10 mouse cellular contexts compared by ENCODE assay signal in the genomic region with DNA sequence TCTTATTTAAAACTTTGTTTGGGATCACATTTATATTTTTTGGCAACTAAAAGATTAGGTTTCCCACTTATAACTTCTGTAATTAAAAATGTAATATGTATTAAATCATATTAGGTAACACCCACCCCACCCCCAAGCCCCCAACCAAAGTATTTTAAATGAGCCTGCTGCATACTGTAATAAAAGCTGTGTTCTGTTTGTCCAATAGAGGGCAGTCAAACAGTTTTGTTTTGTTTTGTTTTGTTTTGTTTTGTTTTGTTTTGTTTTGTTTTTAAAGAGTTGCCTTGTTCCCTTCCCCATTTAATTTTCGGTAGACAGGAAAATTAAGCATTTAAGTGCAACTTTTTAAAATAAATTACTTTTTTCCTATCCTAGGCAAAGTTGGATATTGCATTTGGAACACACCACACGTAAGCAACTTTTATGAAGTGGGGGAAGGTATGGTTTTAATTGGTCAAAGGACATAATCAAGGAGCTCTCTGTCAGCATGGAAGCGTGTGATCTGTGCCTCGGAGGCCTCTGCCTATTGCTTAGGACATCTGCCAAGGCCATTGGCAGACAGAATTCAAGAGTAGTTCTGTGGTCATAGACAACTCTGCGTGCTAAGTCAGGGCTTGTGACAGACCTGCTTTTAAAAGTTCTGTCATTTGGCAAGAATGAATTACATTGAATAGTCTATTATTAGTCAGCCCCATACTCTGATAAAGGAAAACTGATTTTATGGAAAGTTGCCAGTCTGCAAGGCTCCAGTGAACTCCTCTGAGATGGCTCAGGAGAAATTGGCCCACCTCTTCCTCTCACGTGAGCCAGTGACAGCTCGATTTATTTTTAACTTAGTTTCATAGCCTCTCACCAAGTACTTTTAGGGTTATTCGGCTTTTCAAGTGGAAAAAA. TPM values are rescaled to one million over a fixed set of nuclear protein-coding genes. Genes with fewer than 3 reads are reported as not detected.
DNase-seq lines count a peak whose midpoint lies in the region; ATAC-seq and TF ChIP-seq lines count a peak whose summit lies in the region.
"Had no signal": no experiment of that assay in that cellular context is flagged by ENCODE, and none has a peak within 500 bp of the region (broad histone marks: within the 10 kb centered on the region; RNA-seq: fewer than 3 reads in every experiment).

No protein-coding gene starts in this region.

- H3K27ac ChIP-seq in midbrain, postnatal 0 days (ENCODE audit: low read depth, low read length): no peak overlapping the region
- H3K27ac ChIP-seq in midbrain, embryonic 13.5 days: no peak overlapping the region
- no peak overlapping the region for H3K27ac ChIP-seq in stomach, postnatal 0 days (replicated peaks)
- H3K27ac ChIP-seq: hindbrain, embryonic 10.5 days; liver, embryonic 15.5 days had no signal

- no peaks in the 10 kb centered on the region for H3K27me3 ChIP-seq in midbrain, postnatal 0 days (ENCODE audit: insufficient read depth, low read length)
- H3K27me3 ChIP-seq in midbrain, embryonic 13.5 days: no peaks in the 10 kb centered on the region
- H3K27me3 ChIP-seq in stomach, postnatal 0 days (ENCODE audit: control insufficient read depth, insufficient read depth, low read length): no peaks in the 10 kb centered on the region
- H3K27me3 ChIP-seq: liver, embryonic 15.5 days had no signal

- H3K4me1 ChIP-seq in midbrain, postnatal 0 days (ENCODE audit: insufficient read depth, low read length): no peaks in the 10 kb centered on the region
- H3K4me1 ChIP-seq in midbrain, embryonic 13.5 days (replicated peaks): no peaks in the 10 kb centered on the region
- H3K4me1 ChIP-seq in stomach, postnatal 0 days (replicated peaks; ENCODE audit: control insufficient read depth, insufficient read depth): no peaks in the 10 kb centered on the region
- H3K4me1 ChIP-seq: hindbrain, embryonic 10.5 days; liver, embryonic 15.5 days had no signal

- H3K36me3 ChIP-seq in midbrain, postnatal 0 days (ENCODE audit: insufficient read depth, low read length): peaks cover 34% of the 10 kb centered on the region
- peaks cover 75% of the 10 kb centered on the region for H3K36me3 ChIP-seq in midbrain, embryonic 13.5 days
- H3K36me3 ChIP-seq in stomach, postnatal 0 days (ENCODE audit: control insufficient read depth, insufficient read depth, low read length): peaks cover 5% of the 10 kb centered on the region; the same call in 1 of the 2 replicates

- intact Hi-C loops in heart, postnatal 14 days (cut with DNase I): loop anchor here (5.0 kb wide), 1 partner anchor 60 kb away; the partner anchor contains the start of gene Kcnk13

- ATAC-seq in midbrain, postnatal 0 days (ENCODE audit: low FRiP score): no peak
- no peak for ATAC-seq in midbrain, embryonic 13.5 days
- ATAC-seq in stomach, postnatal 0 days (ENCODE audit: low FRiP score, low TSS enrichment): no peak

- no peak for TF ChIP-seq EP300 in stomach, postnatal 0 days (optimal IDR thresholded peaks at IDR 0.05)

- TF ChIP-seq CTCF in midbrain, postnatal 0 days (IDR thresholded peaks at IDR 0.05): peak; percentile 58
- TF ChIP-seq CTCF in stomach, postnatal 0 days (IDR thresholded peaks at IDR 0.05; ENCODE audit: low read depth): peak; percentile 48

- WGBS in midbrain, postnatal 0 days: 81% methylated on average over 8 of the region's 8 CpGs
- WGBS in midbrain, embryonic 13.5 days: 89% methylated on average over 8 of the region's 8 CpGs
- WGBS in stomach, postnatal 0 days: 65% methylated on average over 8 of the region's 8 CpGs

- peak; percentile 16 for DNase-seq in gastrocnemius, adult 18-20 months (ENCODE audit: low spot score)
- DNase-seq in gastrocnemius, postnatal 25 days: no peak
- DNase-seq in midbrain, postnatal 0 days (ENCODE audit: low spot score): peak; percentile 26
- DNase-seq in heart, postnatal 14 days: peak; percentile 25 to 58
- DNase-seq in stomach, postnatal 0 days (ENCODE audit: low spot score): no peak
- DNase-seq in left cerebral cortex, adult 8-10 months (ENCODE audit: low spot score in 2 of 2): no peak
- no peak for DNase-seq in embryo, embryonic 10.5 days (ENCODE audit: low spot score)

- H3K4me2 ChIP-seq in midbrain, postnatal 0 days (ENCODE audit: low read depth, low read length, poor library complexity, severe bottlenecking): no peak overlapping the region
- no peak overlapping the region for H3K4me2 ChIP-seq in midbrain, embryonic 13.5 days (replicated peaks)
- H3K4me2 ChIP-seq in stomach, postnatal 0 days (replicated peaks; ENCODE audit: low read depth): no peak overlapping the region
- H3K4me2 ChIP-seq: liver, embryonic 15.5 days had no signal

- H3K9me3 ChIP-seq in midbrain, postnatal 0 days (ENCODE audit: low read length): no peaks in the 10 kb centered on the region
- no peaks in the 10 kb centered on the region for H3K9me3 ChIP-seq in midbrain, embryonic 13.5 days
- no peaks in the 10 kb centered on the region for H3K9me3 ChIP-seq in stomach, postnatal 0 days (ENCODE audit: control insufficient read depth, low read length)
- H3K9me3 ChIP-seq: hindbrain, embryonic 10.5 days; liver, embryonic 15.5 days had no signal

- no peak overlapping the region for H3K9ac ChIP-seq in midbrain, postnatal 0 days (replicated peaks; ENCODE audit: low read length, poor library complexity, severe bottlenecking)
- no peak overlapping the region for H3K9ac ChIP-seq in midbrain, embryonic 13.5 days (replicated peaks)
- H3K9ac ChIP-seq in stomach, postnatal 0 days (ENCODE audit: low read length): no peak overlapping the region
- H3K9ac ChIP-seq: liver, embryonic 15.5 days had no signal

- H3K4me3 ChIP-seq in midbrain, postnatal 0 days (ENCODE audit: low read depth, low read length): no peak overlapping the region
- H3K4me3 ChIP-seq in midbrain, embryonic 13.5 days (replicated peaks): no peak overlapping the region
- no peak overlapping the region for H3K4me3 ChIP-seq in stomach, postnatal 0 days (ENCODE audit: low read depth, low read length)
- H3K4me3 ChIP-seq: hindbrain, embryonic 10.5 days; liver, embryonic 15.5 days had no signal

RNA-seq across cellular contexts. Expression of gene Tdp1, which starts 17.9 kb away (rescaled TPM):
- total RNA-seq in gastrocnemius, adult 18-20 months (2021): 1 to 10 TPM; 4.5 to 4.7 TPM
- total RNA-seq in gastrocnemius, postnatal 25 days (2021): 1 to 10 TPM; 4.0 to 5.2 TPM
- total RNA-seq in midbrain, postnatal 0 days (2014; rRNA removed): 16.1 and 19.0 TPM in 2 replicates
- polyA plus RNA-seq in midbrain, postnatal 0 days (2015; fragmentation: Nextera tagmentation; extraction: Ambion mirVana): 31.8 and 34.8 TPM in 2 replicates
- 57.3 and 58.2 TPM in 2 replicates for polyA plus RNA-seq in midbrain, embryonic 13.5 days (2015; fragmentation: Nextera tagmentation; extraction: Ambion mirVana)
- total RNA-seq in heart, postnatal 14 days (2021): 10 to 100 TPM in 1 of 2 experiments, 1 to 10 TPM in 1; 9.7 to 11.8 TPM
- 12.9 and 13.3 TPM in 2 replicates for polyA plus RNA-seq in stomach, postnatal 0 days (2015; fragmentation: Nextera tagmentation; extraction: Ambion mirVana)
- total RNA-seq in left cerebral cortex, adult 8-10 months (2022): 10 to 100 TPM; 18.0 to 27.7 (median 22.2) TPM

RNA-seq across cellular contexts. Expression of gene Efcab11, which starts 18.0 kb away (rescaled TPM):
- not detected for total RNA-seq in gastrocnemius, adult 18-20 months (2021)
- not detected for total RNA-seq in gastrocnemius, postnatal 25 days (2021)
- total RNA-seq in midbrain, postnatal 0 days (2014; rRNA removed): 2.5 and 2.9 TPM in 2 replicates
- 2.6 and 5.0 TPM in 2 replicates for polyA plus RNA-seq in midbrain, postnatal 0 days (2015; fragmentation: Nextera tagmentation; extraction: Ambion mirVana)
- polyA plus RNA-seq in midbrain, embryonic 13.5 days (2015; fragmentation: Nextera tagmentation; extraction: Ambion mirVana): 9.2 and 10.3 TPM in 2 replicates
- total RNA-seq in heart, postnatal 14 days (2021): under 1 TPM; 0.62 to 0.90 TPM
- 2.8 and 3.6 TPM in 2 replicates for polyA plus RNA-seq in stomach, postnatal 0 days (2015; fragmentation: Nextera tagmentation; extraction: Ambion mirVana)
- under 1 TPM; 0.15 to 0.77 (median 0.62) TPM for total RNA-seq in left cerebral cortex, adult 8-10 months (2022)

Comparison
In these comparisons a context has a peak if more than half of its experiments do, and no peak if none do; other contexts are left out.
1. DNase-seq: peak in gastrocnemius, adult 18-20 months (single experiment), midbrain, postnatal 0 days (single experiment) and heart, postnatal 14 days (2 of 2); none in gastrocnemius, postnatal 25 days (single experiment), stomach, postnatal 0 days (single experiment), left cerebral cortex, adult 8-10 months (0 of 2) and embryo, embryonic 10.5 days (single experiment).